Mouse (Mus musculus) liver, embryonic 15.5 days (tissue): Measurements from ENCODE around the gene Tmem163. TPM values are rescaled to one million over a fixed set of nuclear protein-coding genes. Genes with fewer than 3 reads are reported as not detected.

ENCODE experiments used
- ATAC-seq: fragments of 200-750 bp; cut with Nextera tagmentation; 2 replicates; pipeline ENCODE4 v1.8.0; 2017; ENCODE audit warnings: moderate number of reproducible peaks, mild to moderate bottlenecking, moderate library complexity; ENCODE audit not compliant: insufficient read depth
- H3K27ac ChIP-seq: fragments of 300-500 bp; sonication (generic); replicated peaks from 2 replicates; pipeline ENCODE4 v1.5.1; 2015; ENCODE audit warnings: mild to moderate bottlenecking, inconsistent platforms
- H3K27me3 ChIP-seq: fragments of 300-500 bp; sonication (generic); 2 replicates; pipeline ENCODE4 v1.6.1; 2015; ENCODE audit warnings: mild to moderate bottlenecking, inconsistent platforms
- H3K36me3 ChIP-seq: fragments of 300-500 bp; sonication (generic); replicated peaks from 2 replicates; pipeline ENCODE4 v1.6.1; 2015; ENCODE audit warnings: moderate library complexity, mild to moderate bottlenecking, inconsistent platforms
- H3K4me1 ChIP-seq: fragments of 300-500 bp; sonication (generic); replicated peaks from 2 replicates; pipeline ENCODE4 v1.6.1; 2015; ENCODE audit warnings: inconsistent platforms
- H3K4me2 ChIP-seq: fragments of 300-500 bp; sonication (generic); 2 replicates; pipeline ENCODE4 v1.6.1; 2015; ENCODE audit warnings: moderate library complexity, mild to moderate bottlenecking, inconsistent platforms
- H3K4me3 ChIP-seq: fragments of 300-500 bp; sonication (generic); replicated peaks from 2 replicates; pipeline ENCODE4 v1.5.1; 2015; ENCODE audit warnings: mild to moderate bottlenecking, inconsistent platforms
- H3K9ac ChIP-seq: fragments of 300-500 bp; sonication (generic); 2 replicates; pipeline ENCODE4 v1.6.1; 2015; ENCODE audit warnings: moderate library complexity, mild to moderate bottlenecking, inconsistent platforms
- H3K9me3 ChIP-seq: fragments of 300-500 bp; sonication (generic); replicated peaks from 2 replicates; pipeline ENCODE4 v1.6.1; 2016; ENCODE audit warnings: inconsistent platforms
- WGBS: fragments of 180-500 bp; shearing (Covaris S2); methylation state at CpG from one replicate; pipeline ENCODE4 v1.1.7; 2015; ENCODE audit warnings: mixed read lengths; ENCODE audit not compliant: insufficient replicate concordance; 5-methylcytosine and 5-hydroxymethylcytosine counted together
- polyA plus RNA-seq: library from polyadenylated mRNA; unstranded; fragments of >200 nt; fragmentation: Nextera tagmentation; extraction: Ambion mirVana; gene quantifications from 2 replicates; pipeline ENCODE4 v1.2.1, GENCODE M21; 2015

Tmem163 gene
- polyA plus RNA-seq: 0.21 and 0.26 TPM in 2 replicates

DNA sequence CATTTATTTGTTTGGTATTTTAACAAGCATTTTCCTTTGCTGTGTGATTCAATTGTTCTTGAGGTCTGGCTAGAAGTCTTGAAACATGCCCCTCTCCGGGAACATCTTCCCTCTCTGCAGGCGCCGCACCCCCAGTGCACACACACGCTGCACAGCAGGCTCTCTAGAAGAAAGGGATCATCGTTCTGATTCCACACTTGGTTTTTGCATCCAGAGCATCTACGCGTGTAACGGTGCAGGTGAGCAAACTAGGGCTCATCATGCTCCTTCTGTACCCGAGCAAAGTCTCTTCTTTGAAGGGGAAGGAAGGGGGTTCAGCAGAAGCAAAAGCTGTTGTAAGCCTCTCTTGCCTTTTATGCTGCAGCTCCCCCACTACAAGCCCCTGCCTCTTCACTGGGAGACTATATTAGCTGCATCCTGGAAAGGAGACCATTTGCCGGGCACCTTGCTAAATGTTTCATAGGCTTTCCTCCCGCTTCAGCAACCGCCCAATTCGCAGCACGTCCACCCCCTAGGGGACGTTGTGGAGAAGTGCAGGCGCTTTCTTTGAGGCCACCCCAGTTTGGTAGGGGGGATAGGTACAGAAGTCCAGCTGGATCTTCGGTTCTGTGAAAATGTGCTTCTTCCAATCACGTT lies at the start of gene Tmem163:
Tmem163 (minus strand) TSS at position 51 of the 636 bp plus-strand sequence.
- Histone ChIP-seq H3K27ac (no peak within 1 kb of the TSS), H3K9me3 (no peaks in the 10 kb centered on the region), H3K36me3 (no peaks in the 10 kb centered on the region), H3K9ac (no peak within 1 kb of the TSS), H3K4me3 (no peak within 1 kb of the TSS), H3K27me3 (peaks cover 69% of the 10 kb centered on the region), H3K4me2 (no peak within 1 kb of the TSS), H3K4me1 (peaks cover 12% of the 10 kb centered on the region)
- 17% methylated on average over 18 of the region's 18 CpGs for WGBS
- ATAC-seq: no peak

DNA sequence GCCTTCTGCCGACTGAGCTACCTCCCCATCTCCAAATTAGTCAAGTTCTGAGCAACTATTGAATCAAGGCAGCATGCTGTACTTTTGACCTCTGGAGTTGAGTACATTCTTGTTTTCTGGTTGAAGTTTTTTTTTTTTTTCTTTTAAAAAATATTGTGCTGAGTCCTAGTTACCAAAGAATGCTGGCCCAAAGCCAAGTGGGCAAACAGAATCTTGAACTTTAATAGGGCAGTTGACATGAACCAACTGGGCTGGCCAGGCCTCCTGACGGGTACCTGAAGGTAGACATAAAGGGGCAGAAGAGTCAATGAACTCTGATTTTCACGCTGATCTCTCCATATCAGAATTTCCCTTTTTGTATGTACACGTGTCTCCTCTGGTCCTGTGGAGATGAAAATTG lies 49.7 kb upstream of the Tmem163 start, which contains the start of gene Acmsd:
Acmsd (plus strand) TSS at position 318 of the 400 bp plus-strand sequence.
- Histone ChIP-seq H3K4me2 (no peak within 1 kb of the TSS), H3K4me3 (no peak within 1 kb of the TSS), H3K9me3 (no peaks in the 10 kb centered on the region), H3K36me3 (no peaks in the 10 kb centered on the region), H3K9ac (no peak within 1 kb of the TSS), H3K27me3 (no peaks in the 10 kb centered on the region), H3K4me1 (no peaks in the 10 kb centered on the region), H3K27ac (no peak within 1 kb of the TSS)
- ATAC-seq: no peak
- WGBS: 65% methylated on average over 4 of the region's 4 CpGs

DNA sequence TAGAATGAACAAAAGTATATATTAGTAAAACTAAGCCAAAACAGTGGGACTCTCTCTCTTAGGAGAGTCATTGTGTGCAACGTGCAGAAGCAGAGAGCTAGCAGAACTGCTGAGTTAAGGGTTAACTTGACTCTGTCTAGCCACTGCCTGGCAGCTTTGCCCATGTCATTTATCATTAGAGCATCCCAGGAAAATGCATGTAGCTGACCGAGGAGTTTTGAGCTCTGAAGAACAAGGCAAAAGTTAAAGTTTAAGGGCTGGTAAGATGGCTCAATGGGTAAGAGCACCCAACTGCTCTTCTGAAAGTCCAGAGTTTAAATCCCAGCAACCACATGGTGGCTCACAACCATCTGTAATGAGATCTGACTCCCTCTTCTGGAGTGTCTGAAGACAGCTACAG lies 44.2 kb upstream of the Tmem163 start:
- 40% methylated on average over 2 of the region's 2 CpGs for WGBS
- no peak overlapping the region for H3K4me2 ChIP-seq
- no peaks in the 10 kb centered on the region for H3K4me1 ChIP-seq
- ATAC-seq: no peak
- H3K27me3 ChIP-seq: no peaks in the 10 kb centered on the region
- no peak overlapping the region for H3K9ac ChIP-seq
- H3K27ac ChIP-seq: no peak overlapping the region
- no peak overlapping the region for H3K4me3 ChIP-seq
- H3K9me3 ChIP-seq: no peaks in the 10 kb centered on the region
- H3K36me3 ChIP-seq: no peaks in the 10 kb centered on the region

DNA sequence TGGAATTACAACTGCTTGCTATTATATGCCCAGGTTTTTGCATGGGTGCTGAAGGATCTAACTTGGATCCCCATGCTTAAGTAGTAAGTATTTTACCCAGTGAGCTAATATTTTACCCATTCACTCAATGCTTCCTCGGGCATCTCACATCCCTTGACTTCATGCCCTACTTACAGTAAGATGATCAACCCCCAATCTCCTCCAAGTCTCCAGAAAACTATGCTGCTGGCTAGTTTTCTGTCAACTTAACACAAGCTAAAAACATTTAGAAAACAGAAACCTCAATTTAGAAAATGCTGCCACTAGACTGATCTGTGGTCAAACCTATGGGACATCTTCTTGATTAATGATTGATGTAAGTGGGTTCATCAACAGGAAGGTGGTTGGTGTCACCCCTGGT lies 38.9 kb upstream of the Tmem163 start:
- H3K9ac ChIP-seq: no peak overlapping the region
- H3K4me3 ChIP-seq: no peak overlapping the region
- no peaks in the 10 kb centered on the region for H3K36me3 ChIP-seq
- no peak overlapping the region for H3K27ac ChIP-seq
- WGBS: 59% methylated on average over 1 of the region's 1 CpGs
- H3K4me1 ChIP-seq: no peaks in the 10 kb centered on the region
- H3K4me2 ChIP-seq: no peak overlapping the region
- no peaks in the 10 kb centered on the region for H3K9me3 ChIP-seq
- no peak for ATAC-seq
- no peaks in the 10 kb centered on the region for H3K27me3 ChIP-seq

DNA sequence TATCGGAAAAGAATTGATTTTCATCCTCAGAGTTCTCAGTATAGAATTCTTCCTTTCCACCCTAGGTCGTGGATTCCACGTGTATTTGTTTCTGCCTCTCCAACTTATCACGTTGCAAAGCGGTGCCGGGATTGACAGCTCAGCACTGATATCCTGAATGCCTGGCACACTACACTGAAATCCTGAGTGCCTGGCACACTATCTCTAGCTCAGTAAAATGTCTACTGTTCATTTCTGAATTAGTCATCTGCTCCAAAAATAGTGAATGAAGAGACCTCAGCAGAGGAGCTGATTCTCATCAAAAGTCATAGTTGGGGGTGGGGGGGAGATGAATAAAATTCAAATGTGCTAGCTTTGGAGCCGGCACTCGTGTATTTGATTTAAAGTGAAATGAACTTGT lies 37.1 kb upstream of the Tmem163 start:
- H3K4me1 ChIP-seq: no peaks in the 10 kb centered on the region
- no peaks in the 10 kb centered on the region for H3K9me3 ChIP-seq
- no peaks in the 10 kb centered on the region for H3K27me3 ChIP-seq
- no peak overlapping the region for H3K4me3 ChIP-seq
- no peak overlapping the region for H3K27ac ChIP-seq
- 72% methylated on average over 8 of the region's 8 CpGs for WGBS
- no peak for ATAC-seq
- H3K4me2 ChIP-seq: no peak overlapping the region
- no peak overlapping the region for H3K9ac ChIP-seq
- H3K36me3 ChIP-seq: no peaks in the 10 kb centered on the region

DNA sequence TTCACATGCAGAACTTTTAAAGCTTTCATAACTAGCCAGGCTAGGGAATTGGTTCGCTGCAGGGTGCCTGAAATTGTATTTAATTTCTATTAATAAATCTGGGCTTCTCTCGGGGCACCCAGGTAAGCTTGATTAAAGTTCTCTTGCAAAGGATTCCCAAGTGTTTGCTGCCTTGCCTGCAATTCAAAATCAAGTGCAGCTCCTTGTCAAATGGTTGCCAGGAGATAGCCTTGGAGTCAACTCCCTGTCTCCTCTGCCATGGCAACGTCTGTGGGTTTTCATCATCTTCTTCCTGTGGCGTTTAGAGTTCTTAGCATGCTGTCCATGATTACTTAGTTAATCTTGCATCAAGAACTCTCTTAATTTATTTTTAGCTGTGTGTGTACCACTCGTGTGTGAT lies 26.9 kb upstream of the Tmem163 start:
- Histone ChIP-seq H3K4me3 (no peak overlapping the region), H3K4me1 (no peaks in the 10 kb centered on the region), H3K9me3 (no peaks in the 10 kb centered on the region), H3K36me3 (no peaks in the 10 kb centered on the region), H3K27me3 (no peaks in the 10 kb centered on the region), H3K27ac (no peak overlapping the region), H3K4me2 (no peak overlapping the region), H3K9ac (no peak overlapping the region)
- 53% methylated on average over 5 of the region's 5 CpGs for WGBS
- ATAC-seq: no peak

DNA sequence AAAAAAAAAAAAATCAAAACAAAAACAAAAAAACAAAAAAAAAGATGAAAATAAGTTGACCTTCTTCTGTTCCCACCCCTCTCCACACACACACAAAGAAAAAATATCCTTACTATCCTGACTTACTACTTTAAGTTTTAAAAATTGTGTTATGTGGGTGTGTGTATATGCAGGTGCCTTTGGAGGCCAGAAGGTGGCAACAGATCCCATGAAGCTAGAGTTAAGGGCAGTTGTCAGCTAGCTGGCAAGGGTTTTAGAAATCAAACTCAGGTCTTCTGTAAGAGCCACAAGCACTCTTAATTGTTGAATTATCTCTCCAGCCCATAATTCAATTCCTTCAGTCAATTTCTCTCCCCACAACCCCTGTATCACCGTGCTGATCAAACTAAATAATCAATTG lies 22.8 kb upstream of the Tmem163 start:
- H3K4me3 ChIP-seq: no peak overlapping the region
- no peak for ATAC-seq
- H3K9me3 ChIP-seq: no peaks in the 10 kb centered on the region
- no peaks in the 10 kb centered on the region for H3K36me3 ChIP-seq
- H3K9ac ChIP-seq: no peak overlapping the region
- no peak overlapping the region for H3K4me2 ChIP-seq
- H3K4me1 ChIP-seq: no peaks in the 10 kb centered on the region
- 57% methylated on average over 1 of the region's 1 CpGs for whole genome bisulfite sequencing
- H3K27ac ChIP-seq: no peak overlapping the region
- no peaks in the 10 kb centered on the region for H3K27me3 ChIP-seq

DNA sequence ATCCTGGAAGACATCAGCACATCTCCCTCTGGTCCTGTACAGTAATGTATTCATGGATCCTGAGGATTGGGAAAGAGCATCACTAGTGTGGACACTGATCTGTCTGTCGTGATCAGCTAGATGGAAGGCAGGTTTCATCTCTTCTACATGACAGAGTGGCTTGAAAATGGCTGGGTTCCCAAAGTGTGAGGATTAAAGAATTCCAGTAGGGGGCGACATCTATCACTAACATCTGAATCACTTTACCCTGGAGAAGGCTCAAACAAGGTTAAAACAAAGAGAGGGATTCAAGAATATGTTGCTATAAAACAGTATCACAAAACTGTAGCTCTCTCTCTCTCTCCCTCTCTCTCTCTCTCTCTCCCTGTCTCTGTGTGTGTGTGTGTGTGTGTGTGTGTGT lies 17.2 kb upstream of the Tmem163 start:
- Histone ChIP-seq H3K4me2 (no peak overlapping the region), H3K4me3 (no peak overlapping the region), H3K9me3 (no peaks in the 10 kb centered on the region), H3K27ac (no peak overlapping the region), H3K36me3 (no peaks in the 10 kb centered on the region), H3K27me3 (no peaks in the 10 kb centered on the region), H3K9ac (no peak overlapping the region), H3K4me1 (no peaks in the 10 kb centered on the region)
- 20% methylated on average over 2 of the region's 2 CpGs for WGBS
- no peak for ATAC-seq

DNA sequence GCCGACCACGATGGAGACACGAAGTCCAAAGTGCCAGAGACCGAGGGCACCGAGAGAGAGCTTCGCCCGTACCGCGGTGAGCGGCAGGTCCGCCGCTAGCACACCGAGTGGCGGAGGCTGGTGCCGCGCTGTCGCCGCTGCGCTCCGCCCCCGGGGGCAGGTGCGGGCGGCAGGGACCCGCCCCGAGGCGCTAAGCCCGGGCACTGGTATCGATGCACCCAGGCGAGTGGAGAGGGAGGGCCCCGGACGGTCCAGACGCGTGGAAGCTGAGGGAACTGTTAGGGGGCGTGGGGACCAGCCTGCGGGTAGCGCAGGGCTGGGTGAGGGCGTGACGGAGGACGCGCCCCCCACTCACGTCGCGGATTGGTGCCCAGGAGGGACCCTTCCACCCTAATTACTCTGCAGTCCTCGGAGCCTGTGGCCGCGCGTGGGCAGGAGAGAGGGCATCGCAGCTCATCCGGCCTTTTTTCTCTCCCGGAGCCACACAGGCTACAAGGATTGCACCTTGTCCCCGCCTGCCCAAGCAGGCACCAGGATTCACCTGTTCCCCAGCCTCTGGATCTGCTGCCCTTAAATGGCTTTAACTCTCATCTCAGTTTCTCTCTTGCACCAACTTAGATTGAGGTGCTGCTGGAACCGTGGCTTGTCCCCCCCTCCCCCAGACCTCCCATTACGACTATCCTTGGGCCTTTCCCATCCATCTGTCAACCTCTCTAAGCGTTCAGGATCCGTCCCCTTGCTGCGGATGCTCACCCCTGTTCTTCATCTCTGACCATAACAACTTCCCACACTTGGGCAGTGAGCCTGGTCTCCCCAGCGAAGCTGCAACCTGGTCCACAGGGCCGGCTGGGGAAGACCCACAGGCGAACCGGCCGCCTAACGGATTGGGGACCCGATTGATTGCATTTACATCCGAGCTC lies 1.4 kb downstream of the Tmem163 start:
- H3K9me3 ChIP-seq: no peaks in the 10 kb centered on the region
- 2% methylated on average over 64 of the region's 64 CpGs for WGBS
- 0 out of 2 replicates have a peak, but pooled peaks have one; percentile 18 for ATAC-seq
- no peak overlapping the region for H3K9ac ChIP-seq
- H3K4me3 ChIP-seq: peak overlapping the region; percentile 48
- H3K4me1 ChIP-seq: peaks cover 12% of the 10 kb centered on the region
- H3K36me3 ChIP-seq: no peaks in the 10 kb centered on the region
- H3K4me2 ChIP-seq: peak overlapping the region; percentile 74
- H3K27ac ChIP-seq: no peak overlapping the region
- peaks cover 83% of the 10 kb centered on the region for H3K27me3 ChIP-seq

DNA sequence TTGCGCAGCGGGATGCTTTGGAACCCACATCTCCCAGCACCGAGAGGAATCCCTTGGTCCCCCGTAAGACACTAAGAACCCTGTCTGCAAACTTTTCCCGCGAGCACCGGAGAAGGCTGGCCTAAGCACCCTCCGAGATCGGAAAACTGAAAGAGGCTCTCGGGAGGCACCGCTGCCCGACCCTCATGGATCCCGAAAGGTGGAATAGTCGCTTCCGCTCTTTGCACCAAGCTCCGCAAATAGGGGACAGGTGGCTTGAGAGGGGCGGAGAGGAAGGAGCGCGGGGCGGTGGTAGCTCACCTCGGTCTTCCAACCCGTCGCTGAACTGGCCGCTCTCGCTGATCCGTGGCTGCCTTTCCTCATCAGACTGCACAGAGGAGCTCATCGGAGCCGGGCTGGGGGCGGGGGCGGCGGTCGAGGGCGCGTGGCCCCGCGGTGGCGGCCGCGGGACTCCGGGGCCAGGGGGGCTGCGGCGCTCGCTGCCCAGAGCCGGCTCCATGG lies 2.2 kb downstream of the Tmem163 start:
- Histone ChIP-seq H3K36me3 (no peaks in the 10 kb centered on the region), H3K4me1 (peaks cover 12% of the 10 kb centered on the region), H3K27me3 (peaks cover 83% of the 10 kb centered on the region), H3K27ac (no peak overlapping the region), H3K4me2 (peak overlapping the region; percentile 74), H3K9me3 (no peaks in the 10 kb centered on the region), H3K4me3 (peak overlapping the region; percentile 48), H3K9ac (no peak overlapping the region)
- under 1% methylated on average over 43 of the region's 44 CpGs for WGBS
- ATAC-seq: no peak

DNA sequence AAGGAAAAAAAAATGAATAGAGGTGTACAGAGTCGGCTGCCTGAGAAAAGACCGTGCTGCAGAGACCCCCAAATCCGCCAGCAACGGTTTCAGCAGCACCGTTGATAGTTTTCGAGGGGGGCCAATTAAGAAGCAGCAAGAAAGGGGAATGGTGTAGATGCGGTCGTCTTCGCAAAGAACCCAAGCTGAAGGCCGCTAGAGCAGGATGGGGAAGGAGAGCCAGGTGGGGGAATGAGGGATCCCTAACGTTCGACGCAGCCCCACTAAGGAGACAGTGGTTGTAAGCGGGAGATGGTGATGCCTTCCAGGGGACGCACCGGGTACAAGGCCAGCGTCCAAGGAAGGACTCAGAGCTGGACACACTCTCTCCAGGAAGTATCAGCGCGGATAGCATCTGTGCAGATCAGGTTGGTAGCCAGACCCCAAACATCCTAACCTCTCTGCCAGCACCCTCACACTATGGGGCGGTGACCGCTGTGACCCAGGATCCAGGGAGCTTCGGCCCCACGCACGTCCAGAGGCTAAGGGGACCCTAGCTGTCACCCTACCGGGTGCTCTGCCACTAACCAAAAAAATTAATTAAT lies 2.7 kb downstream of the Tmem163 start:
- peak overlapping the region; percentile 74 for H3K4me2 ChIP-seq
- no peak overlapping the region for H3K9ac ChIP-seq
- H3K9me3 ChIP-seq: no peaks in the 10 kb centered on the region
- H3K27me3 ChIP-seq: peaks cover 82% of the 10 kb centered on the region
- H3K27ac ChIP-seq: no peak overlapping the region
- ATAC-seq: no peak
- peaks cover 12% of the 10 kb centered on the region for H3K4me1 ChIP-seq
- H3K36me3 ChIP-seq: no peaks in the 10 kb centered on the region
- H3K4me3 ChIP-seq: peak overlapping the region; percentile 48
- 11% methylated on average over 25 of the region's 25 CpGs for WGBS
